Mouse (Mus musculus): ENCODE measurements around the gene Ttc27.

DNA sequence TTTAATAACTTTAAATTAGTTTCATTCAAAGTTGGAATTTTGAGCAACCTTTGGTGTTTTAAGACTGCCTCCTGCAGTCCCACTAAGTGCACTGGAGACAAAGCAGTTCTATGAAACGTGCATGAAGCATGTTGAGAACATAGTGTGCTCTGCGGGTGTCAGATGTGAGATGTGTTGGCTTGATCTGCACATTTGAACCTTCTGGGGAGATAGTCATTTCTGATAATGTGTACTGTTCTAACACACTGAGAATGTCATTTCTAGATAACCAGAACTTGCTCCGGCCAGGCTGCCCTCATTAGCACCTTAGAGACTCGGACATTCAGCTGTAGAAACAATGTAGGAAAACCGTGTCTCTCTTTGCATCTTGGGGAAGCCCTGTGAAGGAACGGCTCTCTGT lies 126.0 kb downstream of the Ttc27 start:
- TF ChIP-seq CTCF (IDR thresholded peaks at IDR 0.05; ENCODE audit: control insufficient read depth, insufficient read depth, insufficient read length) (no peak), USF1 (IDR thresholded peaks at IDR 0.05; ENCODE audit: low read depth) (no peak), MYOD1 (IDR thresholded peaks at IDR 0.05; ENCODE audit: control insufficient read depth, insufficient read length, low read depth) (no peak), MYOG (IDR thresholded peaks at IDR 0.05; ENCODE audit: control insufficient read depth, extremely low read depth, insufficient read length) (no peak), FOSL1 (IDR thresholded peaks at IDR 0.05; ENCODE audit: insufficient read depth, low read length, poor library complexity, severe bottlenecking) (no peak), MAX (IDR thresholded peaks at IDR 0.05) (no peak), CEBPB (IDR thresholded peaks at IDR 0.05; ENCODE audit: low read depth) (no peak)

Measured in C2C12 (cell line).